Mouse (Mus musculus): Measurements from ENCODE around the gene Pcgf6. TPM values are rescaled to one million over a fixed set of nuclear protein-coding genes. Genes with fewer than 3 reads are reported as not detected.
A peak's percentile ranks its signal among the peaks of the same experiment; 100 is the strongest.

The Pcgf6 gene
- total and polyA plus RNA-seq, 2 experiments from 2014 or later = 17.9 to 20.0 TPM

DNA sequence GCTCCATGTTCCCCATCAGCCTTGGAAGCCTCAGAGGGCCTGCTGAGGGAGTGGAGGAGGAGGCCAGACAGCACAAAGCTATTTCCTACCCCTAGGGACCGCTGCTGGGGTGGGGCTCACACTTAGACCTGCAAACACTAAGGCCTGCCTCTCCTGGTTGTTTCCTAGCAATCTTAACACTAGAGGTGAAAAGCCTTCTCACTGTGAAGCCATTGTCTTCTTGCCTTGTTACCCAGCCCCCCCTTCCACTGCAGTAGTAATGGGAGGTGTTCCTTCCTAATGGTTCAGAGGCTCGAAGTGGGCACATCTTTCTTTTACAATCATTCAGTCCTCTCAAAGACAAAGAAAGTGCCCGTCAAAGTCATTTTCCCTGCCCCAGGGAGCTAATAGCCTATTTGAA lies 32.9 kb downstream of the Pcgf6 start:
- peak overlapping the region; percentile 73 for H3K4me3 ChIP-seq (ENCODE audit: low read length)
- WGBS = 2% methylated on average over 3 of the region's 3 CpGs
- no peak for ATAC-seq
- DNase-seq (ENCODE audit: low spot score) = peak; percentile 34
- peak overlapping the region; percentile 52 for H3K9ac ChIP-seq (replicated peaks; ENCODE audit: low read length)
- H3K27me3 ChIP-seq (ENCODE audit: insufficient read depth, low read length) = 0 out of 2 replicates have a peak, but pooled peaks cover 7% of the 10 kb centered on the region
- H3K36me3 ChIP-seq (ENCODE audit: insufficient read depth, low read length) = peaks cover 12% of the 10 kb centered on the region; the same call in 1 of the 2 replicates
- peak overlapping the region; percentile 59 for H3K27ac ChIP-seq
- H3K9me3 ChIP-seq (ENCODE audit: low read length) = no peaks in the 10 kb centered on the region
- peaks cover 16% of the 10 kb centered on the region; the same call in 1 of the 2 replicates for H3K4me1 ChIP-seq (ENCODE audit: insufficient read depth, low read length)
- TF ChIP-seq CTCF (IDR thresholded peaks at IDR 0.05; ENCODE audit: low read depth) = no peak; the same call in 1 of the 2 replicates
- H3K4me2 ChIP-seq (ENCODE audit: low read depth, low read length) = peak overlapping the region; percentile 67

DNA sequence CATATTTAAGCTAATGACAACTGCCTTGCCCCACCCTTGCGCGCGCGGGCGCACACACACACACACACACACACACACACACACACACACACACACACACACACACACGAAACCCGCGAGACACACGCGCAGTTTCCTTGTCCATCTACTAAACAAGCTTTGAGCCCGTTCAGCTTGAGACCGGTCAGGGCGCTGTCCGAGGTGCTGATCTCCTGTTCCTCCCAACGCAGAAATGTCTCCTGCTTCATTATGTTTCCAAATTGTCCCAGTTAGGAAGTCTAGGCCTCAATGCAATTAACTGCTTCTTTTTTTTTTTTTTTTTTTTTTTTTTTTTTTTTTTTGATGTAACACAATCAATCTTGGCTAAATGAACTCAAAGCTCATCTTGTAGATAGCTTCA lies 34.2 kb downstream of the Pcgf6 start:
- peak overlapping the region; percentile 92; the same call in 1 of the 2 replicates for H3K9ac ChIP-seq (replicated peaks; ENCODE audit: low read length)
- DNase-seq (ENCODE audit: low spot score) (peak; percentile 74), ATAC-seq (no peak)
- 0 out of 2 replicates have a peak overlapping the region, but pooled peaks have one; percentile 98 for H3K27ac ChIP-seq
- H3K36me3 ChIP-seq (ENCODE audit: insufficient read depth, low read length) = 0 out of 2 replicates have a peak, but pooled peaks cover under 1% of the 10 kb centered on the region
- H3K4me2 ChIP-seq (ENCODE audit: low read depth, low read length) = peak overlapping the region; percentile 67
- no peaks in the 10 kb centered on the region for H3K9me3 ChIP-seq (ENCODE audit: low read length)
- H3K27me3 ChIP-seq (ENCODE audit: insufficient read depth, low read length) = 0 out of 2 replicates have a peak, but pooled peaks cover 7% of the 10 kb centered on the region
- H3K4me3 ChIP-seq (ENCODE audit: low read length) = peak overlapping the region; percentile 73
- TF ChIP-seq CTCF (IDR thresholded peaks at IDR 0.05; ENCODE audit: low read depth) = no peak
- peaks cover 16% of the 10 kb centered on the region; the same call in 1 of the 2 replicates for H3K4me1 ChIP-seq (ENCODE audit: insufficient read depth, low read length)
- WGBS = under 1% methylated on average over 15 of the region's 15 CpGs

DNA sequence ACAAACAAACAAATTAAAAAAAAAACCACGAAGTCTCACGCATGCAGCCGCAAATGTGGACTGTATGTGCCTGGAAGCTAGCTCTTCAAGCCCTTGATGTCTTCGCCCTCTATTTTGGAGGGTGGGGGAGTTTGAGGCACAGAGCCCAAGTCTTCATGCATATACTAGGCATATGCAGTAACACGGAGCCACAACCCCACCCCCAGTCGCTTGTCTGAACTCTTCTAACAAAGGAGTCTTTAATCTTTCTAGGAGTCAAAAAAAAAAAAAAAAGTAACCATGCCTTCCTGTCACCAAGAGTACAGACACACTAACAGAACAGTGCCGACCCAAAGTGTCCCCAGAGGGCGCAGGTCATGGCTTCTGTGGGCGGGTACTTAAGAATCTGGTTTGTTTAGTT lies 34.7 kb downstream of the Pcgf6 start:
- ATAC-seq (no peak), DNase-seq (ENCODE audit: low spot score) (peak; percentile 27)
- Histone ChIP-seq H3K9me3 (ENCODE audit: low read length) (no peaks in the 10 kb centered on the region), H3K27ac (peak overlapping the region; percentile 98; the same call in 1 of the 2 replicates), H3K36me3 (ENCODE audit: insufficient read depth, low read length) (no peaks in the 10 kb centered on the region), H3K4me3 (ENCODE audit: low read length) (peak overlapping the region; percentile 73), H3K4me2 (ENCODE audit: low read depth, low read length) (peak overlapping the region; percentile 67), H3K4me1 (ENCODE audit: insufficient read depth, low read length) (peaks cover 16% of the 10 kb centered on the region; the same call in 1 of the 2 replicates), H3K9ac (replicated peaks; ENCODE audit: low read length) (peak overlapping the region; percentile 92), H3K27me3 (ENCODE audit: insufficient read depth, low read length) (0 out of 2 replicates have a peak, but pooled peaks cover 7% of the 10 kb centered on the region)
- WGBS = 1% methylated on average over 9 of the region's 9 CpGs
- no peak for TF ChIP-seq CTCF (IDR thresholded peaks at IDR 0.05; ENCODE audit: low read depth)

DNA sequence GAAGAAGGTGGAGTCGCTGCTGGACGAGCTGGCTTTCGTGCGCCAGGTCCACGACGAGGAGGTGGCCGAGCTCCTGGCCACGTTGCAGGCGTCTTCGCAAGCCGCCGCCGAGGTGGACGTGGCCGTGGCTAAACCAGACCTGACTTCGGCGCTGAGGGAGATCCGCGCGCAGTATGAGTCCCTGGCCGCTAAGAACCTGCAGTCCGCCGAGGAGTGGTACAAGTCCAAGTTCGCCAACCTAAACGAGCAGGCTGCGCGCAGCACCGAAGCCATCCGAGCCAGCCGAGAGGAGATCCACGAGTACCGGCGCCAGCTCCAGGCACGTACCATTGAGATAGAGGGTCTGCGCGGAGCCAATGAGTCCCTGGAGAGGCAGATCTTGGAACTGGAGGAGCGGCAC lies 35.3 kb downstream of the Pcgf6 start:
- Histone ChIP-seq H3K27ac (peak overlapping the region; percentile 98), H3K9ac (replicated peaks; ENCODE audit: low read length) (peak overlapping the region; percentile 92), H3K27me3 (ENCODE audit: insufficient read depth, low read length) (0 out of 2 replicates have a peak, but pooled peaks cover 7% of the 10 kb centered on the region), H3K9me3 (ENCODE audit: low read length) (no peaks in the 10 kb centered on the region), H3K4me1 (ENCODE audit: insufficient read depth, low read length) (peaks cover 16% of the 10 kb centered on the region; the same call in 1 of the 2 replicates), H3K4me2 (ENCODE audit: low read depth, low read length) (peak overlapping the region; percentile 67), H3K4me3 (ENCODE audit: low read length) (peak overlapping the region; percentile 73), H3K36me3 (ENCODE audit: insufficient read depth, low read length) (no peaks in the 10 kb centered on the region)
- WGBS = under 1% methylated on average over 37 of the region's 37 CpGs
- peak; percentile 12; the same call in 1 of the 2 replicates for ATAC-seq
- no peak for TF ChIP-seq CTCF (IDR thresholded peaks at IDR 0.05; ENCODE audit: low read depth)
- peak; percentile 57 for DNase-seq (ENCODE audit: low spot score)

DNA sequence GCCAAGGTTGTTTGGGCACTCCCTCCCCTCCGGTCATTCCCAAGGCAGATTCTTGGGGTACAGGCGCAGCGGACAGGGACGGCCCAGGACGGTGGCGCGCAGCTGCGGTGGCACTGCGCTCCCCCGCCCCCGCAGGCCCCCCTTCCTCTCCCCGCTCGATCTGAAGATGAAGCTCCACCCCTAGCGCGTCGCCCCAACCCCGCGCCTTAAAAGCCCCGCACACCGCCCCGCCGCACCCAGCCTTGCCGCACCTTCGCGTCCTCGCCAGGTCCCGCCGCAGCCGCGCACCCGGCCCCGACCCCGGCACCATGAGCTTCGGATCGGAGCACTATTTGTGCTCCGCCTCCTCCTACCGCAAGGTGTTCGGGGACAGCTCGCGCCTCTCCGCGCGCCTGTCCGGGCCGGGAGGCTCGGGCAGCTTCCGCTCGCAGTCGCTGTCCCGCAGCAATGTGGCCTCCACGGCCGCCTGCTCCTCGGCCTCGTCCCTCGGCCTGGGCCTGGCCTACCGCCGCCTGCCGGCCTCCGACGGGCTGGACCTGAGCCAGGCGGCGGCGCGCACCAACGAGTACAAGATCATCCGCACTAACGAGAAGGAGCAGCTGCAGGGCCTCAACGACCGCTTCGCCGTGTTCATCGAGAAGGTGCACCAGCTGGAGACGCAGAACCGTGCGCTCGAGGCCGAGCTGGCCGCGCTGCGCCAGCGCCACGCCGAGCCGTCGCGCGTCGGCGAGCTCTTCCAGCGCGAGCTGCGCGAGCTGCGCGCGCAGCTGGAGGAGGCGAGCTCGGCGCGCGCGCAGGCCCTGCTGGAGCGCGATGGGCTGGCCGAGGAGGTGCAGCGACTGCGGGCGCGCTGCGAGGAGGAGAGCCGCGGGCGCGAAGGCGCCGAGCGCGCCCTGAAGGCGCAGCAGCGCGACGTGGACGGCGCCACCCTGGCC lies 36.0 kb downstream of the Pcgf6 start, which contains the start of the genes Ina and Nt5c2:
TSS of gene Ina (plus strand) at position 252 of the 935 bp plus-strand sequence.
TSS of gene Nt5c2 (minus strand) at position 707 of the 935 bp plus-strand sequence.
- H3K4me1 ChIP-seq (ENCODE audit: insufficient read depth, low read length) = peaks cover 16% of the 10 kb centered on the region; the same call in 1 of the 2 replicates
- H3K27ac ChIP-seq = peak within 1 kb of the TSS; percentile 98
- DNase-seq (ENCODE audit: low spot score) (peak; percentile 94), ATAC-seq (peak; percentile 86)
- H3K4me3 ChIP-seq (ENCODE audit: low read length) = peak within 1 kb of the TSS; percentile 73
- H3K27me3 ChIP-seq (ENCODE audit: insufficient read depth, low read length) = 0 out of 2 replicates have a peak, but pooled peaks cover 7% of the 10 kb centered on the region
- no peaks in the 10 kb centered on the region for H3K9me3 ChIP-seq (ENCODE audit: low read length)
- no peaks in the 10 kb centered on the region for H3K36me3 ChIP-seq (ENCODE audit: insufficient read depth, low read length)
- WGBS = under 1% methylated on average over 115 of the region's 124 CpGs
- H3K9ac ChIP-seq (replicated peaks; ENCODE audit: low read length) = peak within 1 kb of the TSS; percentile 92
- H3K4me2 ChIP-seq (ENCODE audit: low read depth, low read length) = peak within 1 kb of the TSS; percentile 67
- 0 out of 2 replicates have a peak, but pooled peaks have one; percentile 5 for TF ChIP-seq CTCF (IDR thresholded peaks at IDR 0.05; ENCODE audit: low read depth)

DNA sequence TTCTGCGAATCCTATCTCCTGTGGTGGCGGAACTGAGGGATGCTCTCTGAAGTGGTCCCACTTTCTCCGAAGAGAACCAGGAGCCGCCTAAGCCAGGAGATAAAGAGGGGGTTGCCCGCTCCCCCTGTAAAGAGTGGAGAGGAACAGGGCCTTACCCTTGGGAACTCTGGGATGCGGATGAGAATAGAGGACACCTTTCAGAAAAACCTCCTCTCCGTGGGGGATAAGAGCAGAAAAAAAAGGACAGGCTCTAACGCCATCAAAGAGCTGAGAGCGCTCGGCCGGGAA lies 36.6 kb downstream of the Pcgf6 start:
- no peaks in the 10 kb centered on the region for H3K36me3 ChIP-seq (ENCODE audit: insufficient read depth, low read length)
- DNase-seq (ENCODE audit: low spot score) = no peak
- TF ChIP-seq CTCF (IDR thresholded peaks at IDR 0.05; ENCODE audit: low read depth) = no peak
- peak overlapping the region; percentile 98 for H3K27ac ChIP-seq
- peaks cover 11% of the 10 kb centered on the region; the same call in 1 of the 2 replicates for H3K4me1 ChIP-seq (ENCODE audit: insufficient read depth, low read length)
- peak overlapping the region; percentile 92 for H3K9ac ChIP-seq (replicated peaks; ENCODE audit: low read length)
- 0 out of 2 replicates have a peak, but pooled peaks cover 7% of the 10 kb centered on the region for H3K27me3 ChIP-seq (ENCODE audit: insufficient read depth, low read length)
- ATAC-seq = peak; percentile 19
- WGBS = 2% methylated on average over 11 of the region's 11 CpGs
- H3K4me3 ChIP-seq (ENCODE audit: low read length) = peak overlapping the region; percentile 73
- peak overlapping the region; percentile 67 for H3K4me2 ChIP-seq (ENCODE audit: low read depth, low read length)
- H3K9me3 ChIP-seq (ENCODE audit: low read length) = no peaks in the 10 kb centered on the region

Measured in hindbrain, postnatal 0 days (tissue).